Mouse (Mus musculus): ENCODE data around the gene Def6. TPM values are rescaled to one million over a fixed set of nuclear protein-coding genes. Genes with fewer than 3 reads are reported as not detected.

Gene Def6
- polyA plus RNA-seq (2014; fragmentation: Illumina TruSeq; extraction: RNeasy Lipid Tissue Mini Kit (QIAGEN cat#74804); ENCODE audit: low read depth, low replicate concordance) = 2.6 TPM

DNA sequence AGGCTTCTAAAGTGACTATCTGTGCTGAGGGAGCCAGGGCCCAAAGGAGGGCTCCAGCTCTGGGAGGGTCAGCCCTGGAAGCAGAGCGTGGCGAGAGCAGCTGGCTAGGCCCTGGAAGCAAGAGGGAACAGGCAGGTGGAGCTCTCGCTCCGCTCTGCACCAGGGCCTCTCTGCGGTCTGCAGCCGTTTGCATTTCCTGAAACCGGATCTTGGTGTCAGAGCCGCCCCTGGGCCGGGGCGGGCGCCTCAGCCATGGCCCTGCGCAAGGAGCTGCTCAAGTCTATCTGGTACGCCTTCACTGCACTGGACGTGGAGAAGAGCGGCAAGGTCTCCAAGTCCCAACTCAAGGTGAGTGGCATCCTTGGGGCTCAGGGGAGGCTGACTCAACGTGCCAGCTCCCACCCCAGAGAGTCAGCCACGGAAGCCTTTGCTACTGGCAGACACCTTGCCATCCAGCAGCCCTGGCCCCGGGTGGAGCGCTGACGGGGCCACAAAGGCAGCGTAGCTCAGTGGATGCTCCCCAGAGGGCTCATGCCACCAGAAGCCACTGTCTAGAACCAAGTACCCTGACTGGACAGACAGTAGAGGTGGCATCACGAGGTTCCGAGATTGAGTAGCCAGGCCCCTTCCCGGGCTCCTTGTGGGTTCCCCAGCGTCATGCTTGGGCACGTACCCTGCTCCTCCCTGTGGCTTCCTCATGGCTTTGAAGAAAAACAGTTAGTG is at the start of gene Def6:
TSS of gene Def6 (plus strand) at position 188 of the 723 bp plus-strand sequence.

DNA sequence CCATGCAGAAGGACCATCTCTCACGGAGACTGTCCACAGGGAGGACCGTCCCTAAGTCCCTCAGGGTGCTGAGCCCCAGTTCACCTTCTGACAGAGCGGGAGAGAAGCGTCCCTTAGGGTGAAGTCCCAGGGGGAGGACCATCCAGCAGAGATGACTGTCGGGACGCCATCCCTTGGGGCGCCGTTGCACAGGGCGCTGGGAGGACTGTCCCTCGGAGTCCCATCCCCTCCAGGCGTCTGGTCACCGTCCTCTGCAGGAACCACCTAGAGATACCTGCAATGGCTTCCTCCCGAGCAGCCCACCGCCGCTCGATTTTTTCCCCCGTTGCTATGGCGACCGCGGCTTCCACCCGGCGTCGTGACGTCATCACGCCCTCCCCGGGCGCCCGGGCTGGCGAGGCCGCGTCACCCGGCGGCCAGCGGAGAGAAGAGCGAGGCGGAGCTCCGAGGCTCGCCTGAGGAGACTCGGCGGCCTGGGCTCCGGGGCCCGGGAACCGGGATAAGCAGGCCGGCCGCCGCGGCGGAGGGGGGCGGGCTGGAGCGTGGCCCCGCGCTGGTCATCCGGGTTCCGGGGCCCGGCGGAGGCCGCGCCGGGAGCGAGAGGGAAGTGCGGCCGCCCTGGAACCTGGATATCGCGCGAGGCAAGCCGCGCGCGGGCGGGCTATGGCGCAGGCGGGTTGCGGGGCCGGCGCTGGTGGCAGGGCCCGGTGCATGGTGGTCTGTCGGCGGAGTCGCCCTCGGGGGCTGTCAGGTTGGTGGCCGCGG is 30.6 kb upstream of the Def6 start, which contains the start of gene Zfp523:
TSS of gene Zfp523 (plus strand) at position 355 of the 765 bp plus-strand sequence.

GRCm38 (mm10) chr17:28232475-28233060 is 25.0 kb downstream of the Def6 start, which contains the start of gene Ppard:
Gene Ppard, plus strand, starts transcription at chr17:28232700.

Other genes starting within 250 kb of the Def6 start
- gene Tcp11, start 127.1 kb upstream of the Def6 start, polyA plus RNA-seq (2014; fragmentation: Illumina TruSeq; extraction: RNeasy Lipid Tissue Mini Kit (QIAGEN cat#74804); ENCODE audit: low read depth, low replicate concordance) = 0.31 TPM
- 1.1 TPM for gene Scube3, start 65.6 kb upstream of the Def6 start, polyA plus RNA-seq (2014; fragmentation: Illumina TruSeq; extraction: RNeasy Lipid Tissue Mini Kit (QIAGEN cat#74804); ENCODE audit: low read depth, low replicate concordance)
- gene Zfp523, start 30.6 kb upstream of the Def6 start, polyA plus RNA-seq (2014; fragmentation: Illumina TruSeq; extraction: RNeasy Lipid Tissue Mini Kit (QIAGEN cat#74804); ENCODE audit: low read depth, low replicate concordance) = 24.5 TPM
- gene Ppard, start 24.9 kb downstream of the Def6 start, polyA plus RNA-seq (2014; fragmentation: Illumina TruSeq; extraction: RNeasy Lipid Tissue Mini Kit (QIAGEN cat#74804); ENCODE audit: low read depth, low replicate concordance) = 19.9 TPM
- 14.6 TPM for gene Fance, start 105.7 kb downstream of the Def6 start, polyA plus RNA-seq (2014; fragmentation: Illumina TruSeq; extraction: RNeasy Lipid Tissue Mini Kit (QIAGEN cat#74804); ENCODE audit: low read depth, low replicate concordance)
- 427 TPM for gene Rpl10a, start 120.7 kb downstream of the Def6 start, polyA plus RNA-seq (2014; fragmentation: Illumina TruSeq; extraction: RNeasy Lipid Tissue Mini Kit (QIAGEN cat#74804); ENCODE audit: low read depth, low replicate concordance)
- 19.4 TPM for gene Tead3, start 143.0 kb downstream of the Def6 start, polyA plus RNA-seq (2014; fragmentation: Illumina TruSeq; extraction: RNeasy Lipid Tissue Mini Kit (QIAGEN cat#74804); ENCODE audit: low read depth, low replicate concordance)
- 1.1 TPM for gene Tulp1, start 157.4 kb downstream of the Def6 start, polyA plus RNA-seq (2014; fragmentation: Illumina TruSeq; extraction: RNeasy Lipid Tissue Mini Kit (QIAGEN cat#74804); ENCODE audit: low read depth, low replicate concordance)

Data from heart, adult 10 weeks (tissue).